Mouse (Mus musculus): Measurements from ENCODE around the gene Man1a. TPM values are rescaled to one million over a fixed set of nuclear protein-coding genes. Genes with fewer than 3 reads are reported as not detected.
A peak's percentile ranks its signal among the peaks of the same experiment; 100 is the strongest.

The Man1a gene
- total RNA-seq, 2 experiments from 2014 or later = 24.8 to 27.3 TPM

GRCm38 (mm10) chr10:54006868-54007267 lies 69.5 kb downstream of the Man1a start:
- intact Hi-C loops (cut with DNase I) = no loop called here
- DNase-seq (ENCODE audit: extremely low spot score in 1 of 2, low spot score in 2 of 2) = no peak
- no peak overlapping the region for H3K4me3 ChIP-seq

DNA sequence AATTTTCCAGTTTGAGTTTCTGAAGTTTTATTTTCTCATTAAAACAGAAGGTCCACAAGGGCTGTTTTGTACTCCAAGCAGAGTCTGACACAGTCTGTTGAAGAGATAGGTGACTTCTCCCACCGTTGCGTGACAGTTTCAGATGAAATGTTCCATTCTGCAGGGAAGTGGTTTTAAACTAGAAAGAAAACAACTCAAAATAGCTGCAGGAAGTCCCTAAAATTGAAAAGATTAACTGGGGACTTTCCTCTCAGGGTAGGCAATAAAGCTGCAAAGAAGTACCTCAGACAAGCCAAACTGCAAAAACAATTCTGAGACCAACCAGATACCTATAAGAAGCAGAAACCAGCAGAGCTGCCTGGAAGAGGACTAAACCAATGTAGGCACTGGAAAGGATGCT lies 70.6 kb downstream of the Man1a start:
- intact Hi-C loops (cut with DNase I) = no loop called here
- Histone ChIP-seq H3K4me3 (no peak overlapping the region), H3K27ac (no peak overlapping the region)
- TF ChIP-seq CTCF (IDR thresholded peaks at IDR 0.05) = no peak
- no peak for DNase-seq (ENCODE audit: extremely low spot score in 1 of 2, low spot score in 2 of 2)

More at GRCm38 (mm10) chr10:54006868-54007267, 69.5 kb downstream of the Man1a start:
- no peak for TF ChIP-seq CTCF (IDR thresholded peaks at IDR 0.05)
- no peak overlapping the region for H3K27ac ChIP-seq

GRCm38 (mm10) chr10:54002936-54003335 lies 73.5 kb downstream of the Man1a start:
- no peak overlapping the region for H3K4me3 ChIP-seq
- H3K27ac ChIP-seq = no peak overlapping the region
- DNase-seq (ENCODE audit: extremely low spot score in 1 of 2, low spot score in 2 of 2) = no peak
- intact Hi-C loops (cut with DNase I) = no loop called here
- TF ChIP-seq CTCF (IDR thresholded peaks at IDR 0.05) = no peak

GRCm38 (mm10) chr10:53997301-53997700 lies 79.1 kb downstream of the Man1a start:
- Histone ChIP-seq H3K27ac (no peak overlapping the region), H3K4me3 (no peak overlapping the region)
- TF ChIP-seq CTCF (IDR thresholded peaks at IDR 0.05) = no peak
- no peak for DNase-seq (ENCODE audit: extremely low spot score in 1 of 2, low spot score in 2 of 2)
- intact Hi-C loops (cut with DNase I) = no loop called here

- no peak for TF ChIP-seq CTCF (IDR thresholded peaks at IDR 0.05)
- Histone ChIP-seq H3K27ac (no peak overlapping the region), H3K4me3 (no peak overlapping the region)
- DNase-seq (ENCODE audit: extremely low spot score in 1 of 2, low spot score in 2 of 2) = no peak
- intact Hi-C loops (cut with DNase I) = no loop called here
Measured at GRCm38 (mm10) chr10:53996216-53996615, 80.2 kb downstream of the Man1a start.

- H3K4me3 ChIP-seq = no peak overlapping the region
- DNase-seq (ENCODE audit: extremely low spot score in 1 of 2, low spot score in 2 of 2) = no peak
- intact Hi-C loops (cut with DNase I) = no loop called here
- TF ChIP-seq CTCF (IDR thresholded peaks at IDR 0.05) = no peak
- no peak overlapping the region for H3K27ac ChIP-seq
Measured at GRCm38 (mm10) chr10:53994591-53994990, 81.8 kb downstream of the Man1a start.

- no peak overlapping the region for H3K27ac ChIP-seq
- intact Hi-C loops (cut with DNase I) = no loop called here
- no peak for TF ChIP-seq CTCF (IDR thresholded peaks at IDR 0.05)
- DNase-seq (ENCODE audit: extremely low spot score in 1 of 2, low spot score in 2 of 2) = no peak
- no peak overlapping the region for H3K4me3 ChIP-seq
Measured at GRCm38 (mm10) chr10:53990434-53990833, 86.0 kb downstream of the Man1a start.

DNA sequence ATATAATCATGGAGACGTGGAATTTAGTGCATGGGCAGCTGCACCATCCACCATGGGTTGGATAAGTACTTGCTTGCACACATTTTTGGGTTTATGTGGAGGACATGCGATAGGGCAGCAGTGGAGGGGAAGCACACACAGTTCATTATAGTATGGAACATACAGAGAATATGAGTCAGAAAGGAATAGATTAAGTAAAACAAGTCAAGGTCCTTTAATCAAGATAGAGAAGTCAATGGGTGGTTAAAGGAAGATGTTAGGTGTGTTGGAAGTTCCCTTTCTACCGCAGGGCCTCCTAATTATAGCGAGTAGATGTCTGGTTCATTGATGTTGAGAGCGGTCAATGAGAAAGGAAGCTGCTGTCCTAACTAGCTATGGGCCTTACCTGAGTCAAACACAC lies 91.5 kb downstream of the Man1a start:
- Histone ChIP-seq H3K4me3 (no peak overlapping the region), H3K27ac (no peak overlapping the region)
- intact Hi-C loops (cut with DNase I) = no loop called here
- no peak for TF ChIP-seq CTCF (IDR thresholded peaks at IDR 0.05)
- DNase-seq (ENCODE audit: extremely low spot score in 1 of 2, low spot score in 2 of 2) = no peak

DNA sequence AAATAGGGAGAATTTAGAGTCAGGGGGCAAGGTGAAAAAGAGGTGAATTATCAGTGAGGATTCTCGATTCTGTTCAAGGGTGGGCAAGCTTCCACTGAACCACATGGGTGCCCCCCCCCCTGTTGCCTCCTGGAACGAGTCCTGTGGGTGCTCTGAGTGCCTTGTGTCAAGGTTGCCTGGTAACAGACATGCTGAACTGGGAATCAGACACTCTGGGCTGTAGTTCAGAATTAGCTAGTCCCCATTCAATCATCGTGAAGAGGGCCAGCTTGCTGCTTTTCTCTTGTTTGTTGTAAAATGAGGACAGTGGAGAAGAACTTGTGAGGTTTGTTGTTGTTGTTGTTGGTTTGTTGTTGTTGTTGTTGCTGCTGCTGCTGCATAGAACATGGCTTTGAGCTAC lies 92.3 kb downstream of the Man1a start:
- DNase-seq (ENCODE audit: extremely low spot score in 1 of 2, low spot score in 2 of 2) = no peak
- TF ChIP-seq CTCF (IDR thresholded peaks at IDR 0.05) = no peak
- Histone ChIP-seq H3K4me3 (no peak overlapping the region), H3K27ac (no peak overlapping the region)
- intact Hi-C loops (cut with DNase I) = no loop called here

DNA sequence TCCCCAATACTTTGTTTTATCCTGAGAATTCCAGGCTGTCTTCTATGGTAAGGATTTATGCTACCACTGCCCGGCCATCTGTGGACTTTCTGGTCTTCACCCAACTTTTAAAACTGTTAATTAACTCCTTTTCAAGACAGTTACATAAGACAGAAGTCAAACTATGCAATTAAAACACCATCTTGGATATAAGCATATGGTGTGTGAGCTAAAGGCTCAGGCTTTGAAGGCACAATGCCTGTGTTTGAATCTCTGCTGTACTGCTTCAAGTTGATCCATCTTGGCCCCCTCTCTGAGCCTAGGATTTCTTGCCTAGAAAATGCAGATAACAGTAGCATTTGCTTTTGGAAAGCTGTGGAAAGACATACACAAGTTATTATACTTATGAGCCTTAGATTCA lies 97.8 kb downstream of the Man1a start:
- Histone ChIP-seq H3K4me3 (no peak overlapping the region), H3K27ac (peak overlapping the region; percentile 17; the same call in 1 of the 2 replicates)
- no peak for TF ChIP-seq CTCF (IDR thresholded peaks at IDR 0.05)
- intact Hi-C loops (cut with DNase I) = no loop called here
- no peak for DNase-seq (ENCODE audit: extremely low spot score in 1 of 2, low spot score in 2 of 2)

- Histone ChIP-seq H3K4me3 (no peak overlapping the region), H3K27ac (no peak overlapping the region)
- DNase-seq (ENCODE audit: extremely low spot score in 1 of 2, low spot score in 2 of 2) = no peak
- intact Hi-C loops (cut with DNase I) = no loop called here
- no peak for TF ChIP-seq CTCF (IDR thresholded peaks at IDR 0.05)
Measured at GRCm38 (mm10) chr10:53974180-53974579, 102.2 kb downstream of the Man1a start.

DNA sequence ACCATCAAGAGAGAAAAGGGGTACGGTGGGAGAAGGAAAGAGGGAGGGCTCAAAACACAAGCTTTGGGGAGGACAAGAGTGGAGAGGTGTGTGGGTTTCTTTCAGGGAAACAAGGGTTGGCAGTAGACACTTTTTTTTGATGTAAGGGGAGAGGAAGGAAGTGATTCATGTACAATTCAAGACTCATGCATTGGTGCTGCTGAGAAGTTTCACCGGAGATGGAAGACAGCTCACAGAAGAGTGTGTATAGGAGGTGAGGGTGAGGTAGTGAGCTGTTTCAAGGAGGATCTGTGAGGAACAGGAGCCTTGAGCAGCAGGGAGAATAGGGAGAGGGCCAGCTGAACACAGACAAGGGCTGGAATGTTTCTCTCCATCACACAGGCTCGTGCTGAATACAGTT lies 116.7 kb downstream of the Man1a start:
- intact Hi-C loops (cut with DNase I) = no loop called here
- Histone ChIP-seq H3K27ac (no peak overlapping the region), H3K4me3 (no peak overlapping the region)
- TF ChIP-seq CTCF (IDR thresholded peaks at IDR 0.05) = no peak
- no peak for DNase-seq (ENCODE audit: extremely low spot score in 1 of 2, low spot score in 2 of 2)

DNA sequence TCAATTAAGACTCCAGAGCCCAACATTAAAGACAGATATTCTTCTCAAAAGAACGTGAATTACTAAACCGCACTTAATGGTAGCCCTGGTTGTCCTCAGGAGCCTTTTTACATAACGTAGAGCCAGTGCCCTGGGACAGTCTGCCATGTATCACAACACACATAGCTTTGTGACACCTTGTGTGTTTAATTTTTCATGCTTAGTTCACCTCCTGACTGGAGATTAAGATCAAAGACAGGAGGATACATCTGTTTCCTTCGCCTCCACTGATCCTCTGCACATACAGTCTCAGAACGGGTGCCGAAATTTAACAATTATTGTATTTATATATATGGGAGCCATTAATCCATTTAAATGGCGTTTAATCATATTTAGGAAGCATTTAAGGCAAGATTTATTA lies 134.8 kb downstream of the Man1a start:
- no peak overlapping the region for H3K27ac ChIP-seq
- no peak overlapping the region for H3K4me3 ChIP-seq
- intact Hi-C loops (cut with DNase I) = no loop called here
- no peak for TF ChIP-seq CTCF (IDR thresholded peaks at IDR 0.05)
- no peak for DNase-seq (ENCODE audit: extremely low spot score in 1 of 2, low spot score in 2 of 2)

GRCm38 (mm10) chr10:53938199-53938598 lies 138.2 kb downstream of the Man1a start:
- intact Hi-C loops (cut with DNase I) = no loop called here
- H3K4me3 ChIP-seq = no peak overlapping the region
- no peak for DNase-seq (ENCODE audit: extremely low spot score in 1 of 2, low spot score in 2 of 2)
- no peak overlapping the region for H3K27ac ChIP-seq
- TF ChIP-seq CTCF (IDR thresholded peaks at IDR 0.05) = no peak

Data from left cerebral cortex, adult 2 months (tissue).